Mouse (Mus musculus): ENCODE results near the gene Ahdc1.

DNA sequence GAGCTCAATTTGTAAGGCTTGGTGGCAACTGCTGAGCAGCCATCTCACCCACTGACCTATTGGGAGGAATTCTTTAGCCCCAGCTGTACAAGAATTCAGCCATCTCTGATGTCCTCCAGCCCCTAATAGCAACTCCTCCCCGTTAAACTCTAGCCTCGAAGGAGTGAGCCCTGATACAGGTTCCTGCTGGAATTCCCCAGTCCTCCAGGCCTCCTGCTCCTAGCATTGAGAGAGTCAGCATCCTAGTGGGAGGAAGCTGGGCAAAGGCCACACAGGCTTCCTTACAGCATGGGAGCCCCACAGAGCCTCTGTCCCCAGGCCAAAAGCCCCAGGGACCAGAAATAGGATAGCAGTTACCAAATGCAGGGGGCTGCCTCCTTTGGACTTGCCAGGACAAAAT lies 47.6 kb upstream of the Ahdc1 start:
- TF ChIP-seq CTCF (IDR thresholded peaks at IDR 0.05; ENCODE audit: low read depth), result no peak
- no peak for TF ChIP-seq EP300 (IDR thresholded peaks at IDR 0.05; ENCODE audit: low read depth)

All from heart, postnatal 0 days (tissue).